Mouse (Mus musculus): ENCODE results near the gene Ints1. TPM values are rescaled to one million over a fixed set of nuclear protein-coding genes. Genes with fewer than 3 reads are reported as not detected.

Gene Ints1
- polyA plus RNA-seq, 1 experiment from 2014 or later: 24.7 TPM

DNA sequence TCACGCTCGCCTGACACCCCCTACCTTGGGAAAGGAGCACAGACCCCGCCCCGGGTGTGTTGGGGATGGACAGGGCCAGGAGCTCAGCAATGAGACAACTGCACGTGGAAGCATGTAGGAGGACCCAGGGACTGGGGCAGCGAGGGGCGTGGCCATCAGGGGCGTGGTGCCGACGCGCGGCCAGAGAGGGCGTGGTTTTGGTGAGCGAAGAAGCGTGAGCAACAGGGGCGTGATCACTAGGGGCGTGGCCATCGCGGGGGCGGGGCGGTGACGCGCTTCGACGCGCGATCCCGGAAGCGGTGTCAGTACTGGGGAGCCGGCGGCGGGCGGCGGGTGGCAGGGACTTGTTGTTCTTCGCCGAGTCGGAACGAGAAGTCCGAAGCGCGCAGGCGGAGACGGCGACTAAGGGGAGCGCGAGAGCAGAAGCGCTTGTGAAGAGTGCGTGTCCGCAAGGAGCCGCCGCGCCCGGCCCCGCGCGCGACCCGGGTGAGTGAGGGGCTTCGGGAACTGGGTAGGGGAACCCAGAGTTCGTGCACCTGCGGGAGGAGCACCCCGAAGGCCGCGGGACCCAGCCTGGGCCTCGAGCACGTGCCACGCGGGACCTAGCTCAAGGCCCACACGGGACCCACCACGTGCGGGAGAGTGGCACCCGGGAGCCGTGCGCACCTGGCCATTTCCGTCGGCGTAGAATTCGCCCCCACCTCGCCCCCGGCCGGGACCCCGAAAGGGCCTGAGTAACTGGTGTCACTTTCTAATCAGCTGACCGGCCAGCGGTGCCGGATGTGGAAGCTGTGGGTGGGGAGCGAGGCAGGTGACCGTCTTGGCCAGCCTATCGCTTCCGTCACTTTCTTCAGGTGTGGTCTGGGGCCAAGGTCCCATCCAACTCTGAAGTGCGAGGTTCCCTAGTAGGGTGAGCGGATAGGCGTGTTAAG, 16.0 kb upstream of the Ints1 start, which contains the start of gene Mafk:
TSS of gene Mafk (plus strand) at position 287 of the 932 bp plus-strand sequence.
- peak within 1 kb of the TSS; percentile 100 for H3K4me2 ChIP-seq
- peaks cover 41% of the 10 kb centered on the region for H3K4me1 ChIP-seq (replicated peaks)
- H3K9ac ChIP-seq: peak within 1 kb of the TSS; percentile 84
- peaks cover 27% of the 10 kb centered on the region for H3K27me3 ChIP-seq
- no peaks in the 10 kb centered on the region for H3K9me3 ChIP-seq
- under 1% methylated on average over 92 of the region's 92 CpGs for WGBS
- H3K36me3 ChIP-seq: no peaks in the 10 kb centered on the region
- peak within 1 kb of the TSS; percentile 40 for H3K27ac ChIP-seq
- ATAC-seq (ENCODE audit: low FRiP score): peak; percentile 74
- peak within 1 kb of the TSS; percentile 82 for H3K4me3 ChIP-seq

DNA sequence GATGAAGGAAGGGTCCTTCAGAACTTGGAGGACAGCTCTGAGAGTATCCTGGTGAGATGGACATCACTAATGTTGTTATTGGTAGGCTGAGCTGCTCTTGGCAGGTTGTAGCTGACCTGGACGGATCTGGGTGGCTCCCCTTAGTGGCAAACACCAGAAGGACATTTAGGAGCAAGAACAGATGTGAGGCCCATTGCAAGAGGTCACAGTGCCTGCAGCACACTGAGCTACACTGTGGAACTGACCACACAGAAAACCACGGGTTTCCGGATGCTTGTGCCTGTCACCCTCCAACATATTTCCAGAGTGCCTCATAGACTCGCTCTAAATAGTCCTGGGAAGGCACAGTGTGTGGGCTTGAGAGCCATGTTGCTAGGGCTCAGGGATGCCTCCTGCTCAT, 14.0 kb upstream of the Ints1 start:
- H3K4me2 ChIP-seq: no peak overlapping the region
- no peaks in the 10 kb centered on the region for H3K9me3 ChIP-seq
- no peak overlapping the region for H3K27ac ChIP-seq
- no peak overlapping the region for H3K4me3 ChIP-seq
- no peak for ATAC-seq (ENCODE audit: low FRiP score)
- 57% methylated on average over 4 of the region's 4 CpGs for WGBS
- H3K36me3 ChIP-seq: no peaks in the 10 kb centered on the region
- H3K27me3 ChIP-seq: peaks cover 16% of the 10 kb centered on the region; the same call in 1 of the 2 replicates
- H3K4me1 ChIP-seq (replicated peaks): peaks cover 23% of the 10 kb centered on the region
- no peak overlapping the region for H3K9ac ChIP-seq

DNA sequence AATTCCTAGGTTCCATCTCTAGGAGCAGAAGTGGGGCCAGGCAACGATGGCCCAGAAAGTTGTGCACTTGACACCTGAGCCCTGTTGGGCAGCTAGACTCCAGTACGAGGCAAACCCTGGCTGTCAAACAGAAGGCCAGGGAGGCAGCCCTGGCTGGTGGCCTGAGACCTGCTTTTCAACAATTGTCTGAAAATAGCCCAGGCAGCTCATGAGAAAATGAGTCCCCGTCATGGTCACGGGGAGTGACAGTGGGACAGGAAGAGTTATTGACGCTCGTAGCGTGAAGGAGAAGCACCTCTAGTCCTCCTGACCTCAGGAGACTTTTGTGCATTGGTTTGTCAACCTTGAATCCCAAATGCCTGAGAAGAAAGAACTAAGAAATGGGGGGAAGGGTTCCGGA, 5.9 kb upstream of the Ints1 start:
- Histone ChIP-seq H3K4me3 (no peak overlapping the region), H3K27ac (no peak overlapping the region), H3K9me3 (no peaks in the 10 kb centered on the region), H3K9ac (no peak overlapping the region), H3K4me1 (replicated peaks) (no peaks in the 10 kb centered on the region), H3K36me3 (no peaks in the 10 kb centered on the region), H3K4me2 (no peak overlapping the region), H3K27me3 (no peaks in the 10 kb centered on the region; the same call in 1 of the 2 replicates)
- no peak for ATAC-seq (ENCODE audit: low FRiP score)
- 87% methylated on average over 8 of the region's 8 CpGs for WGBS

DNA sequence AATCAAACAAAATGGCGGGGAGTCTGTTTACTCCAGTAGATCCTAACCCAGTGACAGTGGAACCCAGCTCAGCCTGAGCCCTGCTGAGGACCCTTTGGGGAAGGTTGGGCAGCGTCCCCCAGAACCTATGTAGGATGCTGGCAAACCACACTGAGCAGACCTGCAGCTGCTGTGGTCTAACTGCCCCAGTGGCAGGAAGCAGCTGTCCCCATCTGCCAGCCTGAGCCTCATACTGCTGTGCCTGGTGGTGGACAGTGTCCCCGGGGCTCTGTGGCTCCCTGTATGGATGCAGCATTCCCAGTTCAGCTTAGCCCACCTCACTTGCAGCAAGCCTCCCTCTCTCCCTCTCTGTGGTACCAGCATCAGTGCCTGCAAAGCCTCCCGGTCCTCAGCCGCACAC, 1.5 kb upstream of the Ints1 start:
- peaks cover 21% of the 10 kb centered on the region for H3K36me3 ChIP-seq
- H3K4me1 ChIP-seq (replicated peaks): peaks cover 13% of the 10 kb centered on the region
- 82% methylated on average over 5 of the region's 5 CpGs for WGBS
- H3K4me3 ChIP-seq: no peak overlapping the region
- no peaks in the 10 kb centered on the region; the same call in 1 of the 2 replicates for H3K27me3 ChIP-seq
- no peak overlapping the region for H3K4me2 ChIP-seq
- H3K9me3 ChIP-seq: no peaks in the 10 kb centered on the region
- H3K27ac ChIP-seq: no peak overlapping the region
- H3K9ac ChIP-seq: no peak overlapping the region
- no peak for ATAC-seq (ENCODE audit: low FRiP score)

DNA sequence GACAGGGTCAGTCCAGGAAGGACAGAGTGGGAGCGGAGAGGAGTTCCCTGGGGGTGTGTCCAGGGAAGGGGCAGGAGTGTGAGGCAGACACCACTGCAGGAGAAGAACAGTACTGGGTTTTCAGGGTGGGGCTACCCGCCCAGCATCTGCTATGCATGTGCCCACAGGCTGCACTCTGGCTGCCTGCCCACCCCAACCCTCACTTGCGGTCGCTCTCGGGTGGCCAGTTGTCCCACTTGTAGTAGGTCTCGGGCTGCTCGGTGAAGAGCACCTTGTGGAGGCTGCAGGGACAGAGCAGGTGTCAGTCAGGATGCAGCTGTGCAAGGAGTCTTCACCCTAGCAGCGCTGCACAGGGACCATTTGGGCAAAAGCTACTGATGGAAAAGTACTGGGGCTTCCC, 7.3 kb downstream of the Ints1 start:
- WGBS: 95% methylated on average over 8 of the region's 8 CpGs
- H3K27me3 ChIP-seq: no peaks in the 10 kb centered on the region
- H3K36me3 ChIP-seq: peaks cover 100% of the 10 kb centered on the region
- no peak for ATAC-seq (ENCODE audit: low FRiP score)
- H3K4me1 ChIP-seq (replicated peaks): no peaks in the 10 kb centered on the region
- no peak overlapping the region for H3K27ac ChIP-seq
- H3K4me2 ChIP-seq: no peak overlapping the region
- H3K4me3 ChIP-seq: no peak overlapping the region
- no peak overlapping the region for H3K9ac ChIP-seq
- no peaks in the 10 kb centered on the region for H3K9me3 ChIP-seq

DNA sequence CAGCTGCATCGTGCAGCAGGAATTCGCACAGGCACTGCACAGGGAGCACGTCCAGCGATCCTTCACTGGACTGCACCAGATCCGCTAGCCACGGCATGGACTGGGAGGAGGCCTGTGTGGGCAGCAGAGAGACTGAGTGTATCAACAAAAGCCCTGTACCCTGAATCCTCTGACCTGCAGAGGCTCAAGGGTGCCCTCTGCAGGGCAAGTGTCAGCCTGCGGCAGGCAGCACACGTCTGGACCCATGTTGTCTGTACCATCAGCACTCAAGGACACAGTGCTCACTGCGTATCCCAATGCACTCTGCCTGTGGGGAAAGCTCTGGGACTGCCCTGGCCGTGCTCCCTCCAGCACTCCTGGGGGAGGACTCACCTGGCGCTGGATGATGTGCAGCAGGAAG, 11.2 kb downstream of the Ints1 start:
- H3K27me3 ChIP-seq: no peaks in the 10 kb centered on the region
- no peak overlapping the region for H3K4me2 ChIP-seq
- H3K36me3 ChIP-seq: peaks cover 100% of the 10 kb centered on the region
- H3K4me1 ChIP-seq (replicated peaks): no peaks in the 10 kb centered on the region
- ATAC-seq (ENCODE audit: low FRiP score): no peak
- WGBS: 78% methylated on average over 11 of the region's 11 CpGs
- no peak overlapping the region for H3K4me3 ChIP-seq
- H3K9me3 ChIP-seq: no peaks in the 10 kb centered on the region
- H3K9ac ChIP-seq: no peak overlapping the region
- H3K27ac ChIP-seq: no peak overlapping the region

GRCm38 (mm10) chr5:139758096-139758495, 17.4 kb downstream of the Ints1 start:
- WGBS: 89% methylated on average over 16 of the region's 16 CpGs
- Histone ChIP-seq H3K36me3 (peaks cover 97% of the 10 kb centered on the region), H3K4me2 (no peak overlapping the region), H3K4me3 (no peak overlapping the region), H3K4me1 (replicated peaks) (no peaks in the 10 kb centered on the region), H3K27ac (no peak overlapping the region), H3K27me3 (no peaks in the 10 kb centered on the region), H3K9me3 (no peaks in the 10 kb centered on the region), H3K9ac (no peak overlapping the region)
- ATAC-seq (ENCODE audit: low FRiP score): no peak

- H3K36me3 ChIP-seq: peaks cover 97% of the 10 kb centered on the region
- no peak for ATAC-seq (ENCODE audit: low FRiP score)
- WGBS: 90% methylated on average over 2 of the region's 2 CpGs
These were observed 18.9 kb downstream of the Ints1 start for GRCm38 (mm10) chr5:139756586-139756985.

DNA sequence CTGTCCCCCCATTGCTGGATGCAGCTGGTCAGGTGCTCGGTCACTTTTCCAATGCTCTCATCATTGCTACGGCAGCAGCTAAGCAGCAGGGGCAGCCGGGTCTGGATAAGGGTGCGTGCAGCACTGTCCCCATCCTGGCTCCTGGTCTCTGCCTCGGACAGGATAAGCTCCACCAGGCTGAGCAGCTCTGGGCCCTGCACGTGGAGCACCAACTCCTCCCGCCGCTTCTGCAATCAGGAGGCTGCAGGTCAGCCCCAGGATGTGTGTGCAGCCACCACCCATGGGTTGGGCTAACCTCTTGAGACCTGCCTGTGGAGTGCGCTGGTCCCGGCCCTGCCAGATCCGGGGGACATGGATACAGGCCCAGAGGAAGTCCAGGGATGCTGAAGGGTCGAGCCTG, 19.3 kb downstream of the Ints1 start:
- no peak overlapping the region for H3K27ac ChIP-seq
- H3K27me3 ChIP-seq: no peaks in the 10 kb centered on the region
- peaks cover 97% of the 10 kb centered on the region for H3K36me3 ChIP-seq
- no peak overlapping the region for H3K4me3 ChIP-seq
- no peak overlapping the region for H3K9ac ChIP-seq
- no peak overlapping the region for H3K4me2 ChIP-seq
- no peaks in the 10 kb centered on the region for H3K4me1 ChIP-seq (replicated peaks)
- no peaks in the 10 kb centered on the region for H3K9me3 ChIP-seq
- 94% methylated on average over 12 of the region's 12 CpGs for WGBS
- ATAC-seq (ENCODE audit: low FRiP score): no peak

More at GRCm38 (mm10) chr5:139756586-139756985, 18.9 kb downstream of the Ints1 start:
- H3K4me2 ChIP-seq: no peak overlapping the region
- H3K27ac ChIP-seq: no peak overlapping the region
- no peak overlapping the region for H3K4me3 ChIP-seq
- H3K9ac ChIP-seq: no peak overlapping the region
- no peaks in the 10 kb centered on the region for H3K9me3 ChIP-seq
- no peaks in the 10 kb centered on the region for H3K27me3 ChIP-seq
- H3K4me1 ChIP-seq (replicated peaks): no peaks in the 10 kb centered on the region

DNA sequence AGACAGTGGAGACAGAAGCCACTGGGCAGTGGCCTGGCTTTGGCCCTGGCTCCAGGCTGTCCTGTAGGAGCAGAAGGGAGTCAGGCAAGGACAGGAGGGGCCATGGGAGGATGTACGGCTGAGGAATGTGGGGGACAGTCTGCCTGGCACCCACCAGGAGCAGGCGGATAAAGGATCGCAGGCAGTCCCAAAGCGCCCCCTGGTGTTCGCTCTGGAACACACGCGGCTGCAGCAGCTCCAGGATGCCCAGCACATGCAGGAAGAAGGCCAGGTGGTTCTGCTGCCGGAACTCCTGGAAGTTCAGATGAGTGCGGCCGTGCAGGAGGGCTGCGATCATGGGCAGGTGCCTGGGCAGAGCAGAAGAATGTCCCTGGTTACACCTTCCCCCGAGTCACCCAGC, 20.7 kb downstream of the Ints1 start:
- no peak for ATAC-seq (ENCODE audit: low FRiP score)
- H3K36me3 ChIP-seq: peaks cover 95% of the 10 kb centered on the region
- 39% methylated on average over 12 of the region's 12 CpGs for WGBS
- H3K27me3 ChIP-seq: no peaks in the 10 kb centered on the region
- H3K27ac ChIP-seq: no peak overlapping the region
- 0 out of 2 replicates have a peak, but pooled peaks cover 3% of the 10 kb centered on the region for H3K4me1 ChIP-seq (replicated peaks)
- H3K9me3 ChIP-seq: no peaks in the 10 kb centered on the region
- no peak overlapping the region for H3K4me2 ChIP-seq
- no peak overlapping the region for H3K9ac ChIP-seq
- no peak overlapping the region for H3K4me3 ChIP-seq

DNA sequence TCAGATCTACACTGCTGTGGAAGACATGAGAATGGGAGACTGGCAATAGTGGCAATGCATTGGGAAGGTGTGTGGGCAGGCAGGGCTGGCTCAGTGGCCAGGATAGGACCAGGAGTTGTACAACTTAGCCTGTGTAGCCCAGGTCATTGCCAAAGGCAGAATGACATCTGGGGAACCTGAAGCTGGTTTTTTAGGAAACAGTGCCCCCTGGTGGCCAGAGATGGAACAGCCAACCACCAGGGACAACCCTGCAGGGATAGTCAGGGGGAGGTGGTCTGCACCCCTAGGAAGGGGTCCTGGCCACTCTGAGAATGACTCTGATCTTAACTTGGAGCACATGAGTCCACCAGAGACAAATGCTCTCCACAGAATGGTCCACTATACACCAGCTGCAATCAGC, 24.9 kb downstream of the Ints1 start:
- Histone ChIP-seq H3K4me1 (replicated peaks) (0 out of 2 replicates have a peak, but pooled peaks cover 9% of the 10 kb centered on the region), H3K27me3 (peaks cover 25% of the 10 kb centered on the region), H3K36me3 (peaks cover 57% of the 10 kb centered on the region), H3K4me2 (no peak overlapping the region), H3K27ac (no peak overlapping the region), H3K9me3 (no peaks in the 10 kb centered on the region), H3K4me3 (no peak overlapping the region), H3K9ac (no peak overlapping the region)
- 0 out of 2 replicates have a peak, but pooled peaks have one; percentile 21 for ATAC-seq (ENCODE audit: low FRiP score)

- no peak overlapping the region for H3K4me3 ChIP-seq
- no peak overlapping the region for H3K27ac ChIP-seq
- H3K9me3 ChIP-seq: no peaks in the 10 kb centered on the region
- no peak overlapping the region for H3K9ac ChIP-seq
- H3K27me3 ChIP-seq: peaks cover 27% of the 10 kb centered on the region
- no peak for ATAC-seq (ENCODE audit: low FRiP score)
- H3K4me1 ChIP-seq (replicated peaks): 0 out of 2 replicates have a peak, but pooled peaks cover 9% of the 10 kb centered on the region
- peaks cover 48% of the 10 kb centered on the region for H3K36me3 ChIP-seq
- 87% methylated on average over 16 of the region's 16 CpGs for WGBS
- no peak overlapping the region for H3K4me2 ChIP-seq
These were observed 25.9 kb downstream of the Ints1 start for GRCm38 (mm10) chr5:139749413-139750125.
